In the genomic region with DNA sequence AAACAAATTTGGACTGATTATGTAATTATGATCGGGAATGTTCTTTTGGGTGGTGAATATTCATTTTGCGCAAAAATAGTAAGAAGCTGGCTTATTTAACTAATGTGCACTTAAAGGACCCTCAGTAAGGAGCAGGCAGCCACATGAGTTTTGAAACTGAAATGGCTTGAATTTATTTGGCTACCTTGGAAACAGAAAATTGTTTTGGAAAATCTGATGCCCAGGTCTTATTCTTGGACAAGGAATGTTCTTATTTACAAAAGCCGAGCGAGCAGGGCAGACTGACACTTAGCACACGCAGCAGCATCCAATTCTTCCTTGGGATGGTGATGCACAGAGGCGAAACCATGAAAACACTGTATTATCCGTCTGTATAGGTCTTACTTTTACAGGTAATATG, we compare ENCODE assay signal across 32 mouse cellular contexts. TPM values are rescaled to one million over a fixed set of nuclear protein-coding genes. Genes with fewer than 3 reads are reported as not detected.
DNase-seq lines count a peak whose midpoint lies in the region; ATAC-seq and TF ChIP-seq lines count a peak whose summit lies in the region.
"Had no signal": no experiment of that assay in that cellular context is flagged by ENCODE, and none has a peak within 500 bp of the region (broad histone marks: within the 10 kb centered on the region; RNA-seq: fewer than 3 reads in every experiment).

No protein-coding gene starts in this region.

- H3K9ac ChIP-seq in forebrain, postnatal 0 days = no peak overlapping the region
- H3K9ac ChIP-seq: embryonic facial prominence, embryonic 12.5 days; forebrain, embryonic 15.5 days; hindbrain, embryonic 14.5 days; liver, embryonic 12.5 days; liver, postnatal 0 days had no signal

- no peak for TF ChIP-seq CTCF in forebrain, postnatal 0 days (IDR thresholded peaks at IDR 0.05; ENCODE audit: low read depth)
- TF ChIP-seq CTCF in left cerebral cortex, adult 2 months (IDR thresholded peaks at IDR 0.05) = no peak

- H3K4me2 ChIP-seq in forebrain, postnatal 0 days (ENCODE audit: low read depth) = no peak overlapping the region
- H3K4me2 ChIP-seq: embryonic facial prominence, embryonic 12.5 days; forebrain, embryonic 15.5 days; heart, embryonic 11.5 days; hindbrain, embryonic 14.5 days; liver, embryonic 12.5 days; midbrain, embryonic 11.5 days had no signal

- intact Hi-C loops in left cerebral cortex, adult 2 months (cut with DNase I) = no loop called here

- no peak overlapping the region for H3K4me3 ChIP-seq in forebrain, embryonic 10.5 days
- no peak overlapping the region for H3K4me3 ChIP-seq in forebrain, postnatal 0 days (ENCODE audit: low read depth, low read length)
- H3K4me3 ChIP-seq in left cerebral cortex, adult 2 months = no peak overlapping the region
- H3K4me3 ChIP-seq: embryonic facial prominence, embryonic 12.5 days; forebrain, embryonic 15.5 days; liver, embryonic 12.5 days had no signal

- peaks cover 8% of the 10 kb centered on the region for H3K4me1 ChIP-seq in forebrain, embryonic 10.5 days
- no peaks in the 10 kb centered on the region for H3K4me1 ChIP-seq in forebrain, postnatal 0 days (ENCODE audit: insufficient read depth)
- H3K4me1 ChIP-seq: forebrain, embryonic 15.5 days had no signal

- ATAC-seq in forebrain, postnatal 0 days = no peak
- ATAC-seq: activated CD4-positive, CD25-positive, alpha-beta regulatory T cell, adult 4 months; forebrain, embryonic 15.5 days; inflammation-experienced regulatory T-cells, adult 6 months; liver, embryonic 12.5 days; liver, postnatal 0 days; midbrain, embryonic 16.5 days had no signal

- no peaks in the 10 kb centered on the region for H3K27me3 ChIP-seq in forebrain, embryonic 10.5 days (ENCODE audit: poor library complexity, severe bottlenecking)
- H3K27me3 ChIP-seq in forebrain, postnatal 0 days (ENCODE audit: insufficient read depth, low read length) = no peaks in the 10 kb centered on the region
- H3K27me3 ChIP-seq: CH12.LX; embryonic facial prominence, embryonic 12.5 days; forebrain, embryonic 15.5 days had no signal

- peak; percentile 9 for DNase-seq in forebrain, embryonic 10.5 days (ENCODE audit: extremely low spot score, low spot score)
- no peak for DNase-seq in forebrain, postnatal 0 days
- DNase-seq in left cerebral cortex, adult 2 months (ENCODE audit: extremely low spot score in 1 of 2, low spot score in 2 of 2) = peak in 1 of 2 experiments; percentile 3
- DNase-seq in left cerebral cortex, adult 18-20 months (ENCODE audit: low spot score in 2 of 2) = no peak
- DNase-seq in lung, postnatal 25 days (ENCODE audit: low spot score) = peak; percentile 52
- DNase-seq in lung, postnatal 4 days = no peak
- DNase-seq in lung, postnatal 36 days = peak; percentile 58
- no peak for DNase-seq in cerebellum, postnatal 10 days
- DNase-seq: adrenal gland, adult 2 months; adrenal gland, postnatal 36 days; cerebellum, adult 18-20 months; cerebellum, postnatal 14 days; gastrocnemius, postnatal 14 days; heart, adult 18-20 months; heart, postnatal 4 days; kidney, adult 11 months; kidney, postnatal 25 days; liver, postnatal 0 days; right cerebral cortex, adult 18-20 months; thymus, postnatal 4 days had no signal

- no peaks in the 10 kb centered on the region for H3K9me3 ChIP-seq in forebrain, embryonic 10.5 days
- H3K9me3 ChIP-seq in forebrain, postnatal 0 days (ENCODE audit: low read length) = no peaks in the 10 kb centered on the region
- H3K9me3 ChIP-seq: embryonic facial prominence, embryonic 12.5 days; forebrain, embryonic 15.5 days; liver, embryonic 12.5 days had no signal

- no peaks in the 10 kb centered on the region for H3K36me3 ChIP-seq in forebrain, embryonic 10.5 days (replicated peaks)
- no peaks in the 10 kb centered on the region for H3K36me3 ChIP-seq in forebrain, postnatal 0 days (ENCODE audit: insufficient read depth)
- H3K36me3 ChIP-seq: embryonic facial prominence, embryonic 12.5 days; forebrain, embryonic 15.5 days; liver, embryonic 12.5 days had no signal

- no peak overlapping the region for H3K27ac ChIP-seq in forebrain, embryonic 10.5 days
- no peak overlapping the region; the same call in 1 of the 2 replicates for H3K27ac ChIP-seq in forebrain, postnatal 0 days (ENCODE audit: low read depth, low read length)
- peak overlapping the region; percentile 89 for H3K27ac ChIP-seq in left cerebral cortex, adult 2 months
- H3K27ac ChIP-seq: embryonic facial prominence, embryonic 12.5 days; forebrain, embryonic 15.5 days; hindbrain, embryonic 14.5 days; liver, embryonic 12.5 days had no signal

- 92% methylated on average over 7 of the region's 7 CpGs for WGBS in forebrain, embryonic 10.5 days
- WGBS in forebrain, postnatal 0 days = 73% methylated on average over 7 of the region's 7 CpGs

RNA-seq across cellular contexts. Expression of a gene that starts 28.0 kb away (rescaled TPM):
- 0.53 and 0.78 TPM in 2 replicates for polyA plus RNA-seq in forebrain, embryonic 10.5 days (2016; fragmentation: Nextera tagmentation; extraction: Ambion mirVana)
- total RNA-seq in forebrain, postnatal 0 days (2014; rRNA removed) = 0.85 TPM in 1 of 2 replicates, not detected in the other
- polyA plus RNA-seq in forebrain, postnatal 0 days (2015; fragmentation: Nextera tagmentation; extraction: Ambion mirVana) = 0.77 and 0.87 TPM in 2 replicates
- total RNA-seq in left cerebral cortex, adult 2 months (2021) = 1 to 10 TPM; 1.6 to 2.8 TPM
- 1 to 10 TPM; 2.3 to 3.0 TPM for total RNA-seq in left cerebral cortex, adult 18-20 months (2021)
- total RNA-seq: CH12.LX; megakaryocyte progenitor cell, adult 5-6 weeks; neutrophil, adult 5-6 weeks had no signal
- polyA plus RNA-seq: activated CD4-positive, CD25-positive, alpha-beta regulatory T cell, adult 4 months; inflammation-experienced regulatory T-cells, adult 6 months had no signal

Comparison
In these comparisons a context has a peak if more than half of its experiments do, and no peak if none do; other contexts are left out.
1. DNase-seq: peak in forebrain, embryonic 10.5 days (single experiment), lung, postnatal 25 days (single experiment) and lung, postnatal 36 days (single experiment); none in forebrain, postnatal 0 days (single experiment), left cerebral cortex, adult 18-20 months (0 of 2), lung, postnatal 4 days (0 of 2) and cerebellum, postnatal 10 days (0 of 2).